Mouse (Mus musculus) bone marrow macrophage, adult 2 months (primary cell): ENCODE data around the gene Slc15a1.

Experiments used
- CTCF ChIP-seq: IDR thresholded peaks from 2 replicates; pipeline ENCODE4 v1.5.1; 2012; ENCODE audit warnings: low read depth, mild to moderate bottlenecking, low read length, moderate library complexity
- POLR2A ChIP-seq: IDR thresholded peaks from 2 replicates; pipeline ENCODE4 v1.6.1; 2012; ENCODE audit warnings: mild to moderate bottlenecking, low read depth, low read length, borderline replicate concordance

- no peak for TF ChIP-seq CTCF
- TF ChIP-seq POLR2A = no peak
Measured at GRCm38 (mm10) chr14:121451424-121452029, 53.5 kb downstream of the Slc15a1 start.
